Mouse (Mus musculus) CH12.LX (cell line): Measurements from ENCODE around the gene Gm47791. TPM values are rescaled to one million over a fixed set of nuclear protein-coding genes. Genes with fewer than 3 reads are reported as not detected.

Experiments used
- DNase-seq: peaks from one replicate; pipeline ENCODE4 v3.0.0-alpha.2; 2013; ENCODE audit errors: extremely low read depth
- H3K27ac ChIP-seq: 2 replicates; pipeline ENCODE4 v1.5.1; 2012; ENCODE audit warnings: low read depth, mild to moderate bottlenecking, control low read depth, moderate library complexity; ENCODE audit not compliant: insufficient read depth
- H3K27me3 ChIP-seq: replicated peaks from 2 replicates; pipeline ENCODE3; 2012; ENCODE audit warnings: inconsistent platforms
- H3K36me3 ChIP-seq, 2 experiments: replicated peaks in 1 of 2; 2 replicates each; pipeline versions ENCODE3 to v1.6.1; 2012; ENCODE audit warnings: inconsistent platforms in 1 of 2, low read length in 1 of 2, mild to moderate bottlenecking in 1 of 2, mixed read lengths in 1 of 2, moderate library complexity in 1 of 2; ENCODE audit not compliant: control insufficient read depth in 1 of 2, insufficient read depth in 1 of 2
- H3K4me1 ChIP-seq, 2 experiments: 2 replicates each; pipeline ENCODE4 v1.6.1; 2012; ENCODE audit warnings: inconsistent platforms in 1 of 2, moderate library complexity in 1 of 2; ENCODE audit not compliant: insufficient read depth in 2 of 2, control insufficient read depth in 1 of 2
- H3K4me2 ChIP-seq: 2 replicates; pipeline ENCODE4 v1.6.1; 2012; ENCODE audit warnings: low read depth, mild to moderate bottlenecking, control low read depth; ENCODE audit not compliant: poor library complexity, insufficient read depth, severe bottlenecking
- H3K4me3 ChIP-seq, 3 experiments: fragments of 150-350 bp in 1 of 3; sonication (generic) in 1 of 3; replicated peaks in 1 of 3; 2 replicates each; pipeline versions ENCODE3 to v1.5.1; 2011 to 2012; ENCODE audit warnings: low read depth in 2 of 3, low read length in 2 of 3, mild to moderate bottlenecking in 2 of 3, moderate library complexity in 2 of 3, control low read depth in 1 of 3, improper control_type of control experiment in 1 of 3, inconsistent platforms in 1 of 3, mixed read lengths in 1 of 3; ENCODE audit not compliant: poor library complexity in 1 of 3
- H3K79me2 ChIP-seq: replicated peaks from 2 replicates; pipeline ENCODE4 v1.6.1; 2012; ENCODE audit warnings: mild to moderate bottlenecking, moderate library complexity; ENCODE audit not compliant: control insufficient read depth, poor library complexity, insufficient read depth, severe bottlenecking; ENCODE audit errors: extremely low read depth
- H3K9ac ChIP-seq: 2 replicates; pipeline ENCODE4 v1.6.1; 2012; ENCODE audit warnings: low read depth, mild to moderate bottlenecking, control low read depth, moderate library complexity; ENCODE audit not compliant: insufficient read depth
- H3K9me3 ChIP-seq: replicated peaks from 2 replicates; pipeline ENCODE3; 2012; ENCODE audit warnings: low read length, inconsistent platforms, mixed read lengths
- CHD1 ChIP-seq: IDR thresholded peaks from 2 replicates; pipeline ENCODE4 v1.6.1; 2012; ENCODE audit warnings: low read depth, low read length, improper control_type of control experiment, inconsistent platforms
- CHD2 ChIP-seq: IDR thresholded peaks from 2 replicates; pipeline ENCODE4 v1.6.1; 2011; ENCODE audit warnings: low read length, improper control_type of control experiment
- E2F4 ChIP-seq: IDR thresholded peaks from 2 replicates; pipeline ENCODE4 v1.6.1; 2011; ENCODE audit warnings: low read depth, low read length, improper control_type of control experiment; ENCODE audit not compliant: insufficient replicate concordance
- ELF1 ChIP-seq: IDR thresholded peaks from 2 replicates; pipeline ENCODE4 v1.6.1; 2014; ENCODE audit warnings: low read depth, mild to moderate bottlenecking, inconsistent platforms, low read length, improper control_type of control experiment
- ETS1 ChIP-seq: conservative IDR thresholded peaks from 2 replicates; pipeline ENCODE4 v1.6.1; 2012; ENCODE audit warnings: low read depth, mild to moderate bottlenecking, inconsistent platforms, low read length, improper control_type of control experiment, moderate library complexity
- GABPA ChIP-seq: IDR thresholded peaks from 2 replicates; pipeline ENCODE4 v1.6.1; 2012; ENCODE audit warnings: low read depth, low read length, improper control_type of control experiment, inconsistent platforms; ENCODE audit not compliant: insufficient replicate concordance
- HCFC1 ChIP-seq: IDR thresholded peaks from 2 replicates; pipeline ENCODE4 v1.6.1; 2012; ENCODE audit warnings: low read depth, mild to moderate bottlenecking, inconsistent platforms, low read length, improper control_type of control experiment
- IRF4 ChIP-seq: IDR thresholded peaks from 2 replicates; pipeline ENCODE4 v1.6.1; 2014; ENCODE audit warnings: low read depth, mild to moderate bottlenecking, inconsistent platforms, low read length, improper control_type of control experiment
- MAFK ChIP-seq: IDR thresholded peaks from 2 replicates; pipeline ENCODE4 v1.6.1; 2011; ENCODE audit warnings: low read length, improper control_type of control experiment; ENCODE audit not compliant: insufficient replicate concordance
- MAX ChIP-seq: IDR thresholded peaks from 2 replicates; pipeline ENCODE4 v1.6.1; 2011; ENCODE audit warnings: low read length, improper control_type of control experiment
- MAZ ChIP-seq: IDR thresholded peaks from 2 replicates; pipeline ENCODE4 v1.6.1; 2012; ENCODE audit warnings: low read depth, mild to moderate bottlenecking, inconsistent platforms, low read length, improper control_type of control experiment, moderate library complexity
- MYC ChIP-seq: IDR thresholded peaks from 2 replicates; pipeline ENCODE4 v1.6.1; 2011; ENCODE audit warnings: low read depth, mild to moderate bottlenecking, improper control_type of control experiment, low read length
- NELFE ChIP-seq: IDR thresholded peaks from 2 replicates; pipeline ENCODE4 v1.6.1; 2011; ENCODE audit warnings: low read depth, low read length, improper control_type of control experiment
- NRF1 ChIP-seq: IDR thresholded peaks from 2 replicates; pipeline ENCODE4 v1.6.1; 2014; ENCODE audit warnings: low read depth, mild to moderate bottlenecking, inconsistent platforms, low read length, improper control_type of control experiment, moderate library complexity
- PAX5 ChIP-seq: IDR thresholded peaks from 2 replicates; pipeline ENCODE4 v1.6.1; 2012; ENCODE audit warnings: low read length, inconsistent platforms, mixed read lengths
- POLR2A ChIP-seq: IDR thresholded peaks from 2 replicates; pipeline ENCODE4 v1.6.1; 2011; ENCODE audit warnings: low read depth, mild to moderate bottlenecking, improper control_type of control experiment, low read length
- RAD21 ChIP-seq: IDR thresholded peaks from 2 replicates; pipeline ENCODE4 v1.6.1; 2011; ENCODE audit warnings: low read depth, mild to moderate bottlenecking, low read length, improper control_type of control experiment, moderate library complexity
- TBP ChIP-seq: conservative IDR thresholded peaks from 2 replicates; pipeline ENCODE4 v1.6.1; 2011; ENCODE audit warnings: low read depth, low read length, improper control_type of control experiment
- ZC3H11A ChIP-seq: IDR thresholded peaks from 2 replicates; pipeline ENCODE4 v1.6.1; 2012; ENCODE audit warnings: low read depth, mild to moderate bottlenecking, inconsistent platforms, low read length, improper control_type of control experiment
- ZKSCAN1 ChIP-seq: IDR thresholded peaks from 2 replicates; pipeline ENCODE4 v1.6.1; 2012; ENCODE audit warnings: low read depth, inconsistent platforms, low read length, improper control_type of control experiment, borderline replicate concordance
- ZNF384 ChIP-seq: IDR thresholded peaks from 2 replicates; pipeline ENCODE4 v1.6.1; 2012; ENCODE audit warnings: low read depth, low read length, improper control_type of control experiment, inconsistent platforms
- dilution Hi-C: fragments of 300-500 bp; cut with MboI; formaldehyde crosslinking; loops from 2 replicates; pipeline ENCODE4 v1.14.3; 2020; ENCODE audit warnings: low sequenced_read_pairs; ENCODE audit not compliant: extremely low pct_unique_long_range_greater_than_20kb, extremely low pct_ligation_motif_present
- in situ Hi-C: fragments of 300-500 bp; cut with MboI; formaldehyde crosslinking; loops from 3 replicates; pipeline ENCODE4 v1.14.3; 2019; ENCODE audit warnings: low sequenced_read_pairs, low pct_ligation_motif_present, low pct_unique_long_range_greater_than_20kb, mixed read lengths
- polyA plus RNA-seq: library from polyadenylated mRNA; unstranded; fragments of >175 nt; gene quantifications from 2 replicates; pipeline ENCODE4 v1.2.1, GENCODE M21; 2012; ENCODE audit warnings: low read depth; ENCODE audit not compliant: insufficient read length
- total RNA-seq, 2 experiments: library from RNA; depleted of rRNA; stranded (reverse); fragments of 300-350 nt in 1 of 2; fragments of >200 nt in 1 of 2; gene quantifications; 2 replicates each; pipeline ENCODE4 v1.2.3; 2012 to 2014

Gm47791 gene
- total and polyA plus RNA-seq, 3 experiments = not detected

DNA sequence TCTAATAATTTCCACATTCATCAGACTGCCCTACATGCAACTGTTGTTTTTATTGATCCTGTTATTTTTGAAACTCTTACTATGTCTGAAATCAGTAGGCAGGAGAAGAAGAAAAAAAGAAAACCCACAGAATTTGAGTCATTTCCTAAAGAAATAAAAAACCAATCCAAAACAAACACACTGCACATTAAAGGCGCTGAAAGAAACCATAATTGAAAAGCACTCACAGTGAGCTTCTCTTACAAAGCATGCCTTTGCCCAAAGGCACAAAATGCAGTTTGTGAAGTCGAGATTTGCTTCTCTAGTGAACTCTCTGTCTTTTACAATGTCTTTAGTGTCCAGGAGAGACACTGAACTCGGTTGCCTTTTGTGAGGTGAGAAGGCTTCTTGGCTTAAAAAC is 37.5 kb upstream of the Gm47791 start:
- dilution Hi-C loops (no loop called here), in situ Hi-C loops (no loop called here)
- no peak overlapping the region for H3K9ac ChIP-seq

DNA sequence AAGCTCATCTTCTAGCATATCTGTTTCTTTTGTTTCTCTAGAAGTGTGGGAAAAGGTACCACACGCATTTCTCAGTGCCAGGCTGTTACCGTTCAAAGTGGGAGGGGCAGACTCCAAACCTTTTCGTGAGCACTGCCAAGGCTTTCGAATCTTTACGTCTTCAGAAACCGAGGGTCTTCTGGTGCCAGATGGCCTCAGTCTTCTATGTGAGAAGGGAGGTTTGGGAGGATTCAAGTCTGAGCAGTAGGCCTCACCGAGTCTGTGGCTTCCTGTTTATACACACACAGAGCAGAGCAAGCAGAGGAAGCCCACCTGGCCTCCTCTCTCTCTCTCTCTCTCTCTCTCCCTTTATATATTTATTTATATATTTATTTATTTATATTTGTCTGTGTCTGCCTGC is 36.2 kb upstream of the Gm47791 start:
- H3K9me3 ChIP-seq = no peaks in the 10 kb centered on the region
- H3K27ac ChIP-seq = no peak overlapping the region
- H3K4me1 ChIP-seq = peaks cover 4 to 14% of the 10 kb centered on the region in 2 experiments; a peak in 3 of 4 replicates
- H3K79me2 ChIP-seq = no peaks in the 10 kb centered on the region
- TF ChIP-seq MYC (no peak), E2F4 (no peak), ZNF384 (no peak), CHD2 (no peak), ZC3H11A (no peak), TBP (no peak), PAX5 (no peak), HCFC1 (no peak), MAZ (no peak), RAD21 (no peak), NELFE (no peak)
- no peak overlapping the region for H3K4me3 ChIP-seq
- no peaks in the 10 kb centered on the region for H3K27me3 ChIP-seq
- no peak overlapping the region for H3K4me2 ChIP-seq
- H3K36me3 ChIP-seq = no peaks in the 10 kb centered on the region
- in situ Hi-C loops = no loop called here
- DNase-seq = no peak
- no peak overlapping the region for H3K9ac ChIP-seq
- dilution Hi-C loops = no loop called here

More for the DNA sequence above, 37.5 kb upstream of the Gm47791 start:
- Histone ChIP-seq H3K4me1 (peaks cover 4 to 18% of the 10 kb centered on the region in 2 experiments; a peak in 3 of 4 replicates), H3K27ac (no peak overlapping the region), H3K27me3 (no peaks in the 10 kb centered on the region), H3K4me2 (no peak overlapping the region), H3K36me3 (no peaks in the 10 kb centered on the region), H3K79me2 (no peaks in the 10 kb centered on the region), H3K9me3 (no peaks in the 10 kb centered on the region), H3K4me3 (no peak overlapping the region)
- no peak for TF ChIP-seq CHD1
- TF ChIP-seq ZNF384 = no peak
- no peak for TF ChIP-seq ZKSCAN1
- TF ChIP-seq MYC = no peak
- no peak for TF ChIP-seq CHD2
- TF ChIP-seq MAFK = no peak
- TF ChIP-seq MAX = no peak
- no peak for TF ChIP-seq IRF4
- TF ChIP-seq TBP = no peak
- TF ChIP-seq GABPA = no peak
- no peak for TF ChIP-seq ELF1
- no peak for TF ChIP-seq NRF1
- no peak for TF ChIP-seq POLR2A
- no peak for TF ChIP-seq ETS1
- DNase-seq = no peak
